Mouse (Mus musculus): ENCODE measurements around the gene Slc1a1. TPM values are rescaled to one million over a fixed set of nuclear protein-coding genes. Genes with fewer than 3 reads are reported as not detected.
A peak's percentile ranks its signal among the peaks of the same experiment; 100 is the strongest.

Gene Slc1a1
- polyA plus RNA-seq, 1 experiment from 2014 or later, result 2.2 TPM

- Histone ChIP-seq H3K4me2 (replicated peaks) (no peak overlapping the region), H3K4me1 (no peaks in the 10 kb centered on the region), H3K27me3 (no peaks in the 10 kb centered on the region), H3K4me3 (no peak overlapping the region), H3K9me3 (no peaks in the 10 kb centered on the region), H3K27ac (no peak overlapping the region), H3K9ac (no peak overlapping the region), H3K36me3 (no peaks in the 10 kb centered on the region)
- no peak for ATAC-seq (ENCODE audit: insufficient number of reproducible peaks, insufficient read depth, low FRiP score, low TSS enrichment)
- WGBS, result 90% methylated on average over 5 of the region's 5 CpGs
These were observed 91.5 kb downstream of the Slc1a1 start for GRCm38 (mm10) chr19:28926366-28926765.

- ATAC-seq (ENCODE audit: insufficient number of reproducible peaks, insufficient read depth, low FRiP score, low TSS enrichment), result no peak
- Histone ChIP-seq H3K4me3 (no peak overlapping the region), H3K9me3 (no peaks in the 10 kb centered on the region), H3K9ac (no peak overlapping the region), H3K27ac (no peak overlapping the region), H3K4me1 (no peaks in the 10 kb centered on the region), H3K36me3 (no peaks in the 10 kb centered on the region), H3K4me2 (replicated peaks) (no peak overlapping the region), H3K27me3 (no peaks in the 10 kb centered on the region)
- WGBS, result 69% methylated on average over 4 of the region's 4 CpGs
These were observed 92.5 kb downstream of the Slc1a1 start for GRCm38 (mm10) chr19:28927396-28927795.

- Histone ChIP-seq H3K4me2 (replicated peaks) (no peak overlapping the region), H3K36me3 (no peaks in the 10 kb centered on the region), H3K4me1 (no peaks in the 10 kb centered on the region), H3K27ac (no peak overlapping the region), H3K4me3 (no peak overlapping the region), H3K27me3 (no peaks in the 10 kb centered on the region), H3K9me3 (no peaks in the 10 kb centered on the region), H3K9ac (no peak overlapping the region)
- ATAC-seq (ENCODE audit: insufficient number of reproducible peaks, insufficient read depth, low FRiP score, low TSS enrichment), result no peak
These were observed 94.2 kb downstream of the Slc1a1 start for GRCm38 (mm10) chr19:28929034-28929433.

GRCm38 (mm10) chr19:28934897-28935296, 100.0 kb downstream of the Slc1a1 start:
- Histone ChIP-seq H3K4me3 (no peak overlapping the region), H3K36me3 (no peaks in the 10 kb centered on the region), H3K9ac (no peak overlapping the region), H3K27me3 (no peaks in the 10 kb centered on the region), H3K4me2 (replicated peaks) (no peak overlapping the region), H3K4me1 (no peaks in the 10 kb centered on the region), H3K9me3 (no peaks in the 10 kb centered on the region), H3K27ac (no peak overlapping the region)
- 91% methylated on average over 3 of the region's 3 CpGs for WGBS
- no peak for ATAC-seq (ENCODE audit: insufficient number of reproducible peaks, insufficient read depth, low FRiP score, low TSS enrichment)

- Histone ChIP-seq H3K9me3 (no peaks in the 10 kb centered on the region), H3K27ac (no peak overlapping the region), H3K27me3 (no peaks in the 10 kb centered on the region), H3K4me3 (no peak overlapping the region), H3K36me3 (no peaks in the 10 kb centered on the region), H3K9ac (no peak overlapping the region), H3K4me1 (no peaks in the 10 kb centered on the region), H3K4me2 (replicated peaks) (no peak overlapping the region)
- ATAC-seq (ENCODE audit: insufficient number of reproducible peaks, insufficient read depth, low FRiP score, low TSS enrichment), result no peak
- 60% methylated on average over 9 of the region's 9 CpGs for WGBS
These were observed 105.5 kb downstream of the Slc1a1 start for GRCm38 (mm10) chr19:28940135-28940874.

- no peak overlapping the region for H3K4me3 ChIP-seq
- H3K27me3 ChIP-seq, result no peaks in the 10 kb centered on the region
- H3K9ac ChIP-seq, result no peak overlapping the region
- no peak overlapping the region for H3K4me2 ChIP-seq (replicated peaks)
- no peak for ATAC-seq (ENCODE audit: insufficient number of reproducible peaks, insufficient read depth, low FRiP score, low TSS enrichment)
- no peaks in the 10 kb centered on the region for H3K9me3 ChIP-seq
- no peak overlapping the region for H3K27ac ChIP-seq
- no peaks in the 10 kb centered on the region for H3K4me1 ChIP-seq
- H3K36me3 ChIP-seq, result no peaks in the 10 kb centered on the region
- 59% methylated on average over 4 of the region's 4 CpGs for WGBS
These were observed 106.4 kb downstream of the Slc1a1 start for GRCm38 (mm10) chr19:28941271-28941670.

- no peaks in the 10 kb centered on the region for H3K4me1 ChIP-seq
- no peak overlapping the region for H3K9ac ChIP-seq
- no peaks in the 10 kb centered on the region for H3K27me3 ChIP-seq
- no peak for ATAC-seq (ENCODE audit: insufficient number of reproducible peaks, insufficient read depth, low FRiP score, low TSS enrichment)
- WGBS, result 50% methylated on average over 4 of the region's 4 CpGs
- no peak overlapping the region for H3K4me3 ChIP-seq
- H3K36me3 ChIP-seq, result no peaks in the 10 kb centered on the region
- H3K9me3 ChIP-seq, result no peaks in the 10 kb centered on the region
- no peak overlapping the region for H3K4me2 ChIP-seq (replicated peaks)
- no peak overlapping the region for H3K27ac ChIP-seq
These were observed 111.9 kb downstream of the Slc1a1 start for GRCm38 (mm10) chr19:28946782-28947181.

GRCm38 (mm10) chr19:28947311-28947710, 112.5 kb downstream of the Slc1a1 start:
- Histone ChIP-seq H3K9ac (no peak overlapping the region), H3K4me3 (no peak overlapping the region), H3K27ac (no peak overlapping the region), H3K27me3 (no peaks in the 10 kb centered on the region), H3K4me1 (no peaks in the 10 kb centered on the region), H3K4me2 (replicated peaks) (no peak overlapping the region), H3K36me3 (no peaks in the 10 kb centered on the region), H3K9me3 (no peaks in the 10 kb centered on the region)
- ATAC-seq (ENCODE audit: insufficient number of reproducible peaks, insufficient read depth, low FRiP score, low TSS enrichment), result no peak
- WGBS, result 59% methylated on average over 2 of the region's 2 CpGs

- Histone ChIP-seq H3K27ac (no peak overlapping the region), H3K9me3 (no peaks in the 10 kb centered on the region), H3K4me2 (replicated peaks) (no peak overlapping the region), H3K9ac (no peak overlapping the region), H3K36me3 (no peaks in the 10 kb centered on the region), H3K4me1 (no peaks in the 10 kb centered on the region), H3K27me3 (no peaks in the 10 kb centered on the region), H3K4me3 (no peak overlapping the region)
- no peak for ATAC-seq (ENCODE audit: insufficient number of reproducible peaks, insufficient read depth, low FRiP score, low TSS enrichment)
- 85% methylated on average over 5 of the region's 5 CpGs for WGBS
These were observed 116.4 kb downstream of the Slc1a1 start for GRCm38 (mm10) chr19:28951251-28951650.

GRCm38 (mm10) chr19:28963113-28963512, 128.3 kb downstream of the Slc1a1 start:
- H3K36me3 ChIP-seq, result no peaks in the 10 kb centered on the region
- no peaks in the 10 kb centered on the region for H3K9me3 ChIP-seq
- H3K4me2 ChIP-seq (replicated peaks), result peak overlapping the region; percentile 91
- peak overlapping the region; percentile 88; the same call in 1 of the 2 replicates for H3K4me3 ChIP-seq
- peaks cover 16% of the 10 kb centered on the region; the same call in 1 of the 2 replicates for H3K4me1 ChIP-seq
- ATAC-seq (ENCODE audit: insufficient number of reproducible peaks, insufficient read depth, low FRiP score, low TSS enrichment), result no peak
- WGBS, result 44% methylated on average over 3 of the region's 3 CpGs
- 0 out of 2 replicates have a peak, but pooled peaks cover 2% of the 10 kb centered on the region for H3K27me3 ChIP-seq
- H3K9ac ChIP-seq, result no peak overlapping the region
- H3K27ac ChIP-seq, result no peak overlapping the region

- Histone ChIP-seq H3K9me3 (no peaks in the 10 kb centered on the region), H3K4me3 (peak overlapping the region; percentile 88), H3K4me2 (replicated peaks) (peak overlapping the region; percentile 91), H3K9ac (no peak overlapping the region), H3K4me1 (peaks cover 16% of the 10 kb centered on the region; the same call in 1 of the 2 replicates), H3K27ac (no peak overlapping the region), H3K27me3 (0 out of 2 replicates have a peak, but pooled peaks cover 2% of the 10 kb centered on the region), H3K36me3 (no peaks in the 10 kb centered on the region)
- ATAC-seq (ENCODE audit: insufficient number of reproducible peaks, insufficient read depth, low FRiP score, low TSS enrichment), result no peak
- WGBS, result 3% methylated on average over 4 of the region's 4 CpGs
These were observed 128.6 kb downstream of the Slc1a1 start for GRCm38 (mm10) chr19:28963513-28963841.
